Mouse (Mus musculus): ENCODE measurements around the gene Gm128.

DNA sequence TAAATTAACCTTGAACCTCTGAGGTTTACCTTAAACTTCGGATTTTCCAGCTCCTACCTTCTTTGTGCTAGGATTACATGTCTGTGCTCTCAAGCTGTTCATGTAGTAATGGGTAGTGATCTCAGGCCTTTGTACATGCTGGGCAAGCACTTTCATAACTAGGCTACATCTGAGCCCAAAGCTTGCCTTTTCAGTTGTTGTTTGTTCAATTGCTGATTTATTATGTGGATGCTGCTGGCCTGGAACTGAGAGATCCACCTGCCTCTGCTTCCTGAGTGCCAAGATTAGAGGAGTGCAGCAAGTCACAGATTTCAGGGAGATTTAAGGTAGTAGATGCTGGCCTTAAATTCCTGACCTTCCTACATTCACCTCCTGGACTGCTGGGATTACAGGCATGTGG lies 42.3 kb downstream of the Gm128 start:
- no peak for TF ChIP-seq CTCF (IDR thresholded peaks at IDR 0.05; ENCODE audit: low read depth)
- no peak for TF ChIP-seq EP300 (IDR thresholded peaks at IDR 0.05; ENCODE audit: low read depth)
